Mouse (Mus musculus): ENCODE results near the gene Mex3a.

GRCm38 (mm10) chr3:88486887-88487286 lies 45.3 kb upstream of the Mex3a start:
- TF ChIP-seq CTCF (IDR thresholded peaks at IDR 0.05; ENCODE audit: borderline replicate concordance, control insufficient read depth, extremely low read depth, insufficient read depth, low read length, poor library complexity) (no peak), POLR2A (IDR thresholded peaks at IDR 0.05; ENCODE audit: control insufficient read depth, extremely low read depth, insufficient read depth, low read length, poor library complexity) (no peak)
